Mouse (Mus musculus) CH12F3 (cell line): ENCODE measurements around the gene Megf9.

ENCODE experiments used
- in situ Hi-C: fragments of 300-500 bp; cut with MboI; formaldehyde crosslinking; loops from 2 replicates; pipeline ENCODE4 v1.14.3; 2020; ENCODE audit warnings: low sequenced_read_pairs

Megf9 gene

GRCm38 (mm10) chr4:70451750-70452149 is 83.0 kb downstream of the Megf9 start:
- in situ Hi-C loops: loop anchor here (25.0 kb wide), 1 partner anchor 136 kb away; no protein-coding TSS in a partner anchor

DNA sequence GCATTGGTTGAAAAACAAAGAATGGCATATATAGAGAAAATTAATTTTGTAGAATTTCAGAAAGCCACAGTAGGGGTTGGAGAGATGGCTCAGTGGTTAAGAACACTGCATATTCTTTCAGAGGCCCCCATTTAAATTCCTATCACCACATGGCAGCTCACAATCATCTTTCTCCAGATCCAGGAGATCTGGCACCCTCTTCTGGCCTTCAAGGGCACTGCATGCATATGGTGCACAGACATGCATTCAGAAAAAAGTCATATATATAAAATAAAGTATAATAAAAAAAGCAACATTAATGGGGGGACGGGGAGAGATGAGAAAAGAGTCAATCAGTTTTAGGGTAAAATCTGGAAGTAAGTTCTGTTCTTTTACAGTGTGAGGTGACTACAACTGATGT is 85.1 kb downstream of the Megf9 start:
- in situ Hi-C loops: loop anchor here (25.0 kb wide), 1 partner anchor 138 kb away; no protein-coding TSS in a partner anchor

DNA sequence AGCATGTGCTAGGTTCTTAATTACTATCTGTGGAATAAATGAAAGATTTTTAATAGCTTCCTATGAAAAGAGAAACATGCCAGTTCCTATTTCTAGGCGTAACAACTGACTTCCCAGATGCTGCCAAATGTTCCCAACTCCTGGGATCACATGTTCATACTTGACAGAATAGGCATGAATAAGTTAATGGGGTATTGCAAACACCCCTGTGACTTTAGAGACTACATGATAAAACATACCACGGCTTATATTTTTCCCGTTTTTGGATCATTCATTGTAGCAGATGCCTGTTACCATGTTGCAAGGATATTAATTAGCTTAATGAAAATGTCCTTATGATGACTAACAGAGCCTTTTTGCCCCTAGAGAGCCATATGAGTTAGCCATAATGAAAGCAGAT is 88.0 kb downstream of the Megf9 start:
- in situ Hi-C loops: no loop called here

DNA sequence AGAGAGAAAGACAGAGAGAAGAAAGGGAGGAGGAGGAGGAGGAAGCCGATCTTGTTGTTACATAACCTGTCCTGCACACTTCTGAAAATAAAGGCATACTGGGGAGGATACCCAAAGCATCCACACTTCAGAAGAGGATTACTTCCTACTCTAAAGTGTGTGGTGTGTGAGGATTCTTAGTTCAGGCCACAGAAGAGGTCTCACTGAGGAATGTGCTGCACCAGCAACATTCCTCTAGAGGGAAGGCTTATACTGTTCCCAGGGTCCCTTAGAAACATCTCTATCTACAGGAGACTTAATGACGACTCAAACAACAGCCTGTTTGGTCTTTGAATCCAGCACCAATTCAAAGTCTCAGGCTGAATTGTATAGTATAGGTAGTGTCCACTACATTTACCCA is 114.6 kb downstream of the Megf9 start:
- in situ Hi-C loops: no loop called here

DNA sequence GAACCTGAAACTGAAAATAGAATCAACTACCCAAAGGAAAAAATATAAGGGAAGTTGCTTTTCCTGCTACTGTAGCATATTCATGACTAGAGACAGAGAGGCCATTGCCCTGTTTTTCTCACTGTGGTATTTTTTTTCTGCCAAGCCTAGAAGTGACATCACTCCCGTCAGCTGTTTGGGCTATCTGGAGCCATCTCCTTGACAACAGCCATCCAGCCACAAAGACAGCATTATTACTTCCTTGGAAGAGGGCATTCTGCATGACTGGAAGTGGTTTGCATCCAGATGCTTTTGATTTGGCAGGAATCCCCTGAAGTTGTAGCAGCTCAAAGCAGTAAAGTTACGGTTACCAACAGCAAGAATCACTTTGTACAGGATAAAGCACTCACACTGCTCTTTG is 122.7 kb downstream of the Megf9 start:
- in situ Hi-C loops: no loop called here

DNA sequence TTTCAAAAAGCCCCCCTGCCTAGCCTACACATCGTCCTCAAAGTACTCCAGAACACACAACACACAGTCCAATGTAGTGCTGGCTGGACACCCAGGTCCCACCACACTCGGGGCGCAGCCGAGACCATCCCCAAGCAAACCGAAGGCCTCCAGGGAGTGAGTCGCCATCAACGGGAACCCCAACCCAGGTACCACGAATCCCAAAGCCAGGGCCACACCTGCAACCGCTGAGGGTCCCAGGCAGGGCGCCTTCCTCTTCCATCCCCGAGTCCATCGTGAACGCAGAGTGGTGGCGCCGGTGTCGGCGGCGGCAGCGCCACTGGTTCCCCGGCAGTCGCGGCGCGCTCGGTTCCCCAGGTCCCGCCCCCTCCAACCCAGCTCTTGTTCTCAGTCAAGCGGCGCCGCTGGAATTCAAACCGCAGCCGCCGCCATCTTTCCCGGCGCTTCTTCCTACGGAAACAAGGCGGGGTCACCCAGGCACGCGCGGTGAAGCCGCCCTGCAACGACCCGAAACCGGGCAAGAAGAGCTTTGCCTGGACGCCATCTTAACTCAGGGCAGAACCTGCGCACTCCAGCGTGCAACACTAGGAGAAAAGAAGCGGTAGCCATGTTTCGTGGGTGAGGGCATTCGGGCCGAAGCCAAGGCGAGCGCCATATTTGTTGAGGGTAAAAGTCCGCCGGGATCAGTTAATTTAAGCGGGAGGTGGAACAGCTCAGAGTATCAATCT is 124.6 kb downstream of the Megf9 start, which contains the start of gene Cdk5rap2:
TSS of gene Cdk5rap2 (minus strand) at position 450 of the 728 bp plus-strand sequence.
- in situ Hi-C loops: no loop called here

- in situ Hi-C loops: no loop called here
These were observed 125.3 kb downstream of the Megf9 start for GRCm38 (mm10) chr4:70409456-70409855.

- in situ Hi-C loops: no loop called here
These were observed 132.5 kb downstream of the Megf9 start for GRCm38 (mm10) chr4:70402109-70402819.

DNA sequence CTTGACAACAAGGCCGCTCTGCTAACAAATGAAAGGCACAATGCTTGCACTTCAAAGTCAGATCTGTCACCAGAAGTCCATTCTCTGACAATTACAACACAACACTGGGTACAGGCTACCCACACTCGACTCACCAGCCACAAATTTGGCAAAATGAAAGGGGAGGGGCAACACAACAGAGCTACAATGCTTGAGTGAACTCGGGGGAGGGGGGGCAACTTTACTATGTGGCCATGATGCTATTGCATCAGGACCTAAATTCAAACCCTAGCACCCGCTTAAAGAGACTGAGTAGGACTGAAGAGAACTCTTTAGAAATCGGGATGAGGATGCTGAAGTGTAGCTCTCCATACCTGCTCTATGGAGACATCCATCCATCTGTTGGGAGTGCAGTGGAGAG is 135.3 kb downstream of the Megf9 start:
- in situ Hi-C loops: no loop called here

DNA sequence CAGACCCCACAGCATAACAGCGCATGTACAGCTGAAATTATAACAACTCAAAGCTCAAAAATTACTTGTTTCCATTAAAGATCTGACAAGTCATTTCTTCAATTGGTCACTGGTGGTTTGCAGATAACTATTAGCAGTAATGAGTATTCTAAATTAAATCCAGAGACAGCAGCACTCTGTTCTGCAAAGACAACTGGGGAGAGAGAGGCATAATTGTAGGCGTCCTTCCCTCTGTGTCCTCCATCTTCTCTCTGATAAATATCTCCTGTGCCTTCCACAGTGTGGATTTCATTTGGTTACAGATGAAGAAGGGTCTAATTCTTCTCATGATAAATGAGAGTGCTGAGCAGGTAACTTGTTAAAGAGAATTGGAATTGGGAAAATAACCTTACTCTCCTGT is 135.7 kb downstream of the Megf9 start:
- in situ Hi-C loops: no loop called here

- in situ Hi-C loops: no loop called here
These were observed 136.7 kb downstream of the Megf9 start for GRCm38 (mm10) chr4:70398088-70398487.

GRCm38 (mm10) chr4:70396701-70397100 is 138.1 kb downstream of the Megf9 start:
- in situ Hi-C loops: no loop called here

DNA sequence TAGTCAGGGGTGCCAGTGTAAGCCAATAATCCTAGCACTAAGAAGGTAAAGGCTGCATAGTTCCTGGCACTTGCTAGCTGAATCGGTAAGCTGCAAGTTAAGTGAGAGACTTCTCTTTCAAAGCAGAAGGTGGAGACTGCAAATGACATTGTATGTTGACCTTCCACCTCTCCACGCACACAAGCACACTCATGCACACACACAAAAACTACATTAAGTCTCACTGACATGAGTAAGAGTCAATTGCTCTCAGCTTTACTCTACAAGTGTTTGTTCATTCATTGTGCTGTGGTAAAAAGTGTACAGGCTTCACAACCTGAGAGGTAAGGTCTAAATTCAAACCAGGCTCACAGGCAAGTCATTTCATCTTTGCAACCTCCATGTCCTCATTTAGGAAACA is 140.1 kb downstream of the Megf9 start:
- in situ Hi-C loops: no loop called here

- in situ Hi-C loops: no loop called here
These were observed 142.9 kb downstream of the Megf9 start for GRCm38 (mm10) chr4:70391760-70392372.

- in situ Hi-C loops: no loop called here
These were observed 143.7 kb downstream of the Megf9 start for GRCm38 (mm10) chr4:70391073-70391472.

DNA sequence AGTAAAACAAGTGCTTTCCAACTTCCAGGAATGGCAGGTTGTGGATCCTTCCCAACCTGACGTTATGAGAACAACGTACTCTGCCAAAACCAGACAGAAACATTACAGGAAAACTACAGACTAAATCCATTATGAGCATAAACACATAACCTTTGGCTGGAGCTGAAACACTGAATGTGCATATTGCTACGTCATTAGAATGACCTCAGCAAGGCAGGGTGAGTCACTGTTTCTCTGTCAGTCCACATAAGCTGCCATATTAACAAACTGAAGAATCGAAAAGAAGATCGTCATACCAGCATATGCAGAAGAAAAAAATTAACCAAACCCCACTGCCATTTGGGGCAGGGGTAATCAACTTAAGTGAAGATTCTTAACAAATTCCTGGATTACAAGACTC is 148.6 kb downstream of the Megf9 start:
- in situ Hi-C loops: no loop called here

- in situ Hi-C loops: no loop called here
These were observed 157.4 kb downstream of the Megf9 start for GRCm38 (mm10) chr4:70377359-70377758.
